Mouse (Mus musculus) thymus, postnatal 10 days (tissue): ENCODE data around the gene Knop1.

ENCODE experiments used
- DNase-seq, 2 experiments: peaks; one replicate each; pipeline ENCODE4 v3.0.0; 2021; ENCODE audit warnings: low spot score in 2 of 2

Gene Knop1

GRCm38 (mm10) chr7:118798105-118798570, 57.9 kb downstream of the Knop1 start:
- DNase-seq: no peak

GRCm38 (mm10) chr7:118797600-118797999, 58.5 kb downstream of the Knop1 start:
- DNase-seq: no peak

DNA sequence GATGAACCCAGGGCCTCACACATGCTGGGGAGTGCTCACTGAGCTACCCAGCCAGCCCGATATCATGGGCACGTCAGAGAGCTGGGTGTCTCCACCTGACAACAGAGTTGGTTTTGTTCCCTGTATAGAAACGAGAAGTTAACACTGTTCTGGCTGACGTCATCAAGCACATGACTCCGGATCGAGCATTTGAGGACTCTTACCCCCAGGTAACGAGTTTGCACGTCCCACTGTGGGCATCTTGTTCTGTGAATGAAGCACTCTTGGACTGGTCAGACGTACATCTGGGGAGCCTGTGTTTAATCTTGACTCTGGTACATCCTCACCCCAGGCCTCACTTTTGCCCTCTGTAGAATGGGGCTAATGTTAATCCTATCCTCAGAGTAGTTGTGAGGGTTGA, 59.2 kb downstream of the Knop1 start:
- no peak for DNase-seq

- DNase-seq: no peak
Observed at GRCm38 (mm10) chr7:118795779-118796178, 60.3 kb downstream of the Knop1 start.

GRCm38 (mm10) chr7:118793899-118794298, 62.2 kb downstream of the Knop1 start:
- no peak for DNase-seq
